Mouse (Mus musculus) C2C12 (cell line): ENCODE measurements around the gene Mylip. TPM values are rescaled to one million over a fixed set of nuclear protein-coding genes. Genes with fewer than 3 reads are reported as not detected.

Experiments
- H3K27me3 ChIP-seq: one replicate; pipeline ENCODE4 v1.6.1; 2011; ENCODE audit not compliant: control insufficient read depth, insufficient read depth, insufficient read length
- H3K36me3 ChIP-seq: one replicate; pipeline ENCODE4 v1.6.1; 2011; ENCODE audit not compliant: control insufficient read depth, insufficient read depth
- H3K4me3 ChIP-seq: one replicate; pipeline ENCODE4 v1.5.1; 2011; ENCODE audit warnings: mild to moderate bottlenecking, control low read depth; ENCODE audit not compliant: poor library complexity, insufficient read depth, severe bottlenecking
- H3K79me2 ChIP-seq: one replicate; pipeline ENCODE4 v1.6.1; 2011; ENCODE audit not compliant: control insufficient read depth, insufficient read depth
- H3K79me3 ChIP-seq: one replicate; pipeline ENCODE4 v1.6.1; 2011; ENCODE audit warnings: low read depth, control low read depth
- H3ac ChIP-seq: one replicate; pipeline ENCODE3; 2011; ENCODE audit warnings: low read depth; ENCODE audit not compliant: control insufficient read depth, insufficient read length
- FOSL1 ChIP-seq: IDR thresholded peaks from one replicate; pipeline ENCODE4 v1.8.0; 2011; ENCODE audit warnings: mild to moderate bottlenecking, low read length; ENCODE audit not compliant: poor library complexity, insufficient read depth, severe bottlenecking
- MYOD1 ChIP-seq: IDR thresholded peaks from one replicate; pipeline ENCODE4 v1.6.1; 2011; ENCODE audit warnings: low read depth; ENCODE audit not compliant: control insufficient read depth, insufficient read length
- polyA plus RNA-seq: library from polyadenylated mRNA; unstranded; fragments of >200 nt; fragmentation: generic; extraction: Trizol; gene quantifications from one replicate; pipeline ENCODE4 v1.2.1, GENCODE M21; 2012; ENCODE audit warnings: missing spikeins

Gene Mylip
- polyA plus RNA-seq, 1 experiment: 4.8 TPM

GRCm38 (mm10) chr13:45461370-45461958 is 71.9 kb downstream of the Mylip start:
- Histone ChIP-seq H3K36me3 (no peaks in the 10 kb centered on the region), H3K4me3 (no peak overlapping the region), H3K79me2 (no peaks in the 10 kb centered on the region), H3K79me3 (no peaks in the 10 kb centered on the region), H3K27me3 (no peaks in the 10 kb centered on the region), H3ac (no peak overlapping the region)
- peak; percentile 73 for TF ChIP-seq MYOD1
- no peak for TF ChIP-seq FOSL1

Other genes with a start within 250 kb of the Mylip start
- gene Gmpr, start 117.7 kb downstream of the Mylip start, polyA plus RNA-seq: 12.9 TPM